Mouse (Mus musculus): ENCODE measurements around the gene Dnm2. TPM values are rescaled to one million over a fixed set of nuclear protein-coding genes. Genes with fewer than 3 reads are reported as not detected.
A peak's percentile ranks its signal among the peaks of the same experiment; 100 is the strongest.
"Not testable (repeated sequence)": the region's sequence is repeated elsewhere in the genome, so short reads cannot be mapped to it uniquely, and the experiment has no call there.

Gene Dnm2
- total RNA-seq, 2 experiments from 2014 or later = 66.2 to 74.4 TPM

GRCm38 (mm10) chr9:21496308-21497049 is 71.8 kb downstream of the Dnm2 start:
- intact Hi-C loops (cut with DNase I) = no loop called here
- DNase-seq (ENCODE audit: low spot score) = peak; percentile 42

- intact Hi-C loops (cut with DNase I) = no loop called here
- no peak for DNase-seq (ENCODE audit: low spot score)
These were observed 72.4 kb downstream of the Dnm2 start for GRCm38 (mm10) chr9:21497050-21497542.

- no peak for DNase-seq (ENCODE audit: low spot score)
- intact Hi-C loops (cut with DNase I) = no loop called here
These were observed 73.0 kb downstream of the Dnm2 start for GRCm38 (mm10) chr9:21497664-21498063.

- intact Hi-C loops (cut with DNase I) = no loop called here
These were observed 73.7 kb downstream of the Dnm2 start for GRCm38 (mm10) chr9:21498284-21498902.

GRCm38 (mm10) chr9:21503352-21503751 is 78.6 kb downstream of the Dnm2 start:
- intact Hi-C loops (cut with DNase I) = no loop called here
- DNase-seq (ENCODE audit: low spot score) = no peak

More at GRCm38 (mm10) chr9:21498284-21498902, 73.7 kb downstream of the Dnm2 start:
- DNase-seq (ENCODE audit: low spot score) = no peak

GRCm38 (mm10) chr9:21505767-21506166 is 81.1 kb downstream of the Dnm2 start:
- DNase-seq (ENCODE audit: low spot score) = no peak
- intact Hi-C loops (cut with DNase I) = no loop called here

GRCm38 (mm10) chr9:21507753-21508430 is 83.2 kb downstream of the Dnm2 start:
- intact Hi-C loops (cut with DNase I) = no loop called here
- DNase-seq (ENCODE audit: low spot score) = no peak

- no peak for DNase-seq (ENCODE audit: low spot score)
- intact Hi-C loops (cut with DNase I) = no loop called here
These were observed 84.2 kb downstream of the Dnm2 start for GRCm38 (mm10) chr9:21508871-21509404.

GRCm38 (mm10) chr9:21509772-21510688 is 85.3 kb downstream of the Dnm2 start, which contains the start of gene Tmed1:
Gene Tmed1 (minus strand): TSS chr9:21510252.
- intact Hi-C loops (cut with DNase I) = no loop called here
- DNase-seq (ENCODE audit: low spot score) = peak; percentile 92

GRCm38 (mm10) chr9:21510689-21511015 is 85.9 kb downstream of the Dnm2 start:
- intact Hi-C loops (cut with DNase I) = no loop called here
- no peak for DNase-seq (ENCODE audit: low spot score)

- no peak for DNase-seq (ENCODE audit: low spot score)
- intact Hi-C loops (cut with DNase I) = no loop called here
These were observed 86.3 kb downstream of the Dnm2 start for GRCm38 (mm10) chr9:21511052-21511451.

GRCm38 (mm10) chr9:21513466-21513865 is 88.8 kb downstream of the Dnm2 start:
- DNase-seq (ENCODE audit: low spot score) = no peak
- intact Hi-C loops (cut with DNase I) = loop anchor here (2.0 kb wide), 1 partner anchor 31 kb away; no protein-coding TSS in a partner anchor

GRCm38 (mm10) chr9:21517947-21518495 is 93.3 kb downstream of the Dnm2 start:
- DNase-seq (ENCODE audit: low spot score) = no peak
- intact Hi-C loops (cut with DNase I) = no loop called here

- intact Hi-C loops (cut with DNase I); DNase-seq (ENCODE audit: low spot score): not testable (repeated sequence)
These were observed 94.0 kb downstream of the Dnm2 start for GRCm38 (mm10) chr9:21518690-21519089.

- DNase-seq (ENCODE audit: low spot score) = no peak
- intact Hi-C loops (cut with DNase I) = no loop called here
These were observed 100.6 kb downstream of the Dnm2 start for GRCm38 (mm10) chr9:21525142-21525936.

- DNase-seq (ENCODE audit: low spot score) = peak; percentile 31
- intact Hi-C loops (cut with DNase I) = no loop called here
These were observed 101.4 kb downstream of the Dnm2 start, which contains the start of gene AB124611 for GRCm38 (mm10) chr9:21525937-21526633. Gene AB124611 (plus strand): TSS chr9:21526176.

GRCm38 (mm10) chr9:21526634-21526944 is 101.9 kb downstream of the Dnm2 start:
- no peak for DNase-seq (ENCODE audit: low spot score)
- intact Hi-C loops (cut with DNase I) = no loop called here
